Mouse (Mus musculus) midbrain, embryonic 16.5 days (tissue): ENCODE results near the gene Nuak2. TPM values are rescaled to one million over a fixed set of nuclear protein-coding genes. Genes with fewer than 3 reads are reported as not detected.

Experiments
- ATAC-seq: fragments of 200-750 bp; cut with Nextera tagmentation; 2 replicates; pipeline ENCODE4 v1.8.0; 2017; ENCODE audit warnings: moderate TSS enrichment
- H3K27ac ChIP-seq: fragments of 300-500 bp; sonication (generic); 2 replicates; pipeline ENCODE4 v1.5.1; 2014; ENCODE audit warnings: mild to moderate bottlenecking, low read length, mixed read lengths
- H3K27me3 ChIP-seq: fragments of 300-500 bp; sonication (generic); 2 replicates; pipeline ENCODE4 v1.6.1; 2014; ENCODE audit warnings: low read depth, low read length, mixed read lengths; ENCODE audit not compliant: control insufficient read depth, insufficient read depth
- H3K36me3 ChIP-seq: fragments of 300-500 bp; sonication (generic); 2 replicates; pipeline ENCODE4 v1.6.1; 2014; ENCODE audit warnings: mild to moderate bottlenecking, low read length, moderate library complexity, mixed read lengths; ENCODE audit not compliant: control insufficient read depth, insufficient read depth
- H3K4me1 ChIP-seq: fragments of 300-500 bp; sonication (generic); 2 replicates; pipeline ENCODE4 v1.6.1; 2014; ENCODE audit warnings: mild to moderate bottlenecking, low read length, mixed read lengths; ENCODE audit not compliant: control insufficient read depth, insufficient read depth
- H3K4me2 ChIP-seq: fragments of 300-500 bp; sonication (generic); 2 replicates; pipeline ENCODE4 v1.6.1; 2014; ENCODE audit warnings: mild to moderate bottlenecking, low read length, mixed read lengths
- H3K4me3 ChIP-seq: fragments of 300-500 bp; sonication (generic); 2 replicates; pipeline ENCODE4 v1.5.1; 2014; ENCODE audit warnings: low read depth, mild to moderate bottlenecking, low read length, moderate library complexity, mixed read lengths
- H3K9ac ChIP-seq: fragments of 300-500 bp; sonication (generic); 2 replicates; pipeline ENCODE4 v1.6.1; 2014; ENCODE audit warnings: low read depth, low read length, mixed read lengths
- H3K9me3 ChIP-seq: fragments of 300-500 bp; sonication (generic); replicated peaks from 2 replicates; pipeline ENCODE4 v1.6.1; 2014; ENCODE audit warnings: mild to moderate bottlenecking, low read length, mixed read lengths; ENCODE audit not compliant: control insufficient read depth, poor library complexity, severe bottlenecking
- WGBS: fragments of 180-500 bp; shearing (Covaris S2); extraction: QIAGEN DNeasy Blood & Tissue Kit; methylation state at CpG from one replicate; pipeline ENCODE4 v1.1.7; 2014; 5-methylcytosine and 5-hydroxymethylcytosine counted together
- polyA plus RNA-seq: library from polyadenylated mRNA; unstranded; fragments of >200 nt; fragmentation: Nextera tagmentation; extraction: Ambion mirVana; gene quantifications from 2 replicates; pipeline ENCODE4 v1.2.1, GENCODE M21; 2015

The Nuak2 gene
- polyA plus RNA-seq, 1 experiment from 2014 or later = 19.8 TPM

DNA sequence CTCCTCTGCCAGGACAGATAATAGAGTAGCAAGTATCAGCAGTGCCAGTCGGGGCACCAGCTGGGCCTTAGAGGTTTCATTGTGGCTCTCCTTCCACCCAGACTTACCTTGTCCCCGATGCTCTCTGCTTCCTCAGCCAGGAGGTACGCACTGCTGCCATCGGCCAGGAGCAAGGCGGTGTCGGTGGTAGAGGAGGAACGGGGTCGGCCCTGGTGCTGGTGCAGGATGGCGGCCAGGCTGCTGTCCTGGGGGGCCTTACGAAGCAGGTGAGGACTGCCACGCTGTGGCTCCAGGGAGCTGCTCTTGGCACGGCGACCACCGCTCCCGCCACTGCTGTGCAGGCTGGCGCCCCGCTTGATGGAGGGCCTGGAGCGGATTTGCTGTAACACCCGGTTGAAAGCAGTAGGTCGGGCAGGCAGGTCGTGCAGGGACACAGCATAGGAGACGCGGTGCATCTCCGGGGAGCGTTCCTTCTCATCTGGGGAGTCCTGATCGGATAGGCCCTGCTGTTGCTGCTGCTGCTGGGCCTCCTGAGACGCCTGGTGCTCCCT, 64.7 kb downstream of the Nuak2 start:
- 86% methylated on average over 27 of the region's 27 CpGs for WGBS
- Histone ChIP-seq H3K27me3 (no peaks in the 10 kb centered on the region), H3K27ac (no peak overlapping the region), H3K9ac (no peak overlapping the region), H3K4me3 (no peak overlapping the region), H3K36me3 (peaks cover 12% of the 10 kb centered on the region; the same call in 1 of the 2 replicates), H3K4me1 (peaks cover 23% of the 10 kb centered on the region), H3K9me3 (no peaks in the 10 kb centered on the region), H3K4me2 (no peak overlapping the region)
- no peak for ATAC-seq

GRCm38 (mm10) chr1:132381929-132382328, 66.0 kb downstream of the Nuak2 start:
- Histone ChIP-seq H3K9ac (no peak overlapping the region), H3K4me3 (no peak overlapping the region), H3K36me3 (peaks cover 12% of the 10 kb centered on the region; the same call in 1 of the 2 replicates), H3K4me1 (peaks cover 33% of the 10 kb centered on the region), H3K4me2 (no peak overlapping the region), H3K27ac (no peak overlapping the region), H3K27me3 (no peaks in the 10 kb centered on the region), H3K9me3 (no peaks in the 10 kb centered on the region)
- no peak for ATAC-seq
- 49% methylated on average over 10 of the region's 10 CpGs for WGBS

Other genes with a start within 250 kb of the Nuak2 start
- 7.7 and 10.4 TPM in 2 replicates for gene Mfsd4a, start 248.1 kb upstream of the Nuak2 start, polyA plus RNA-seq
- 1.7 and 2.4 TPM in 2 replicates for gene Cdk18, start 176.4 kb upstream of the Nuak2 start, polyA plus RNA-seq
- 16.2 and 18.0 TPM in 2 replicates for gene Lemd1, start 124.7 kb upstream of the Nuak2 start, polyA plus RNA-seq
- gene AC124108.1, start 124.7 kb upstream of the Nuak2 start, polyA plus RNA-seq = 2.8 and 4.0 TPM in 2 replicates
- gene Gm10188, start 86.4 kb upstream of the Nuak2 start, polyA plus RNA-seq = 0.28 and 0.63 TPM in 2 replicates
- 8.3 and 10.8 TPM in 2 replicates for gene Klhdc8a, start 17.5 kb upstream of the Nuak2 start, polyA plus RNA-seq
- gene Tmcc2, start 75.2 kb downstream of the Nuak2 start, polyA plus RNA-seq = 33.3 and 38.1 TPM in 2 replicates
- 10.3 and 10.5 TPM in 2 replicates for gene Dstyk, start 101.4 kb downstream of the Nuak2 start, polyA plus RNA-seq
- 44.8 and 49.6 TPM in 2 replicates for gene Rbbp5, start 161.2 kb downstream of the Nuak2 start, polyA plus RNA-seq
- 0.81 and 1.3 TPM in 2 replicates for gene Tmem81, start 190.1 kb downstream of the Nuak2 start, polyA plus RNA-seq
- 28.2 and 34.6 TPM in 2 replicates for gene Cntn2, start 227.1 kb downstream of the Nuak2 start, polyA plus RNA-seq